Mouse (Mus musculus): ENCODE results near the gene Adar.
A peak's percentile ranks its signal among the peaks of the same experiment; 100 is the strongest.

Adar gene

DNA sequence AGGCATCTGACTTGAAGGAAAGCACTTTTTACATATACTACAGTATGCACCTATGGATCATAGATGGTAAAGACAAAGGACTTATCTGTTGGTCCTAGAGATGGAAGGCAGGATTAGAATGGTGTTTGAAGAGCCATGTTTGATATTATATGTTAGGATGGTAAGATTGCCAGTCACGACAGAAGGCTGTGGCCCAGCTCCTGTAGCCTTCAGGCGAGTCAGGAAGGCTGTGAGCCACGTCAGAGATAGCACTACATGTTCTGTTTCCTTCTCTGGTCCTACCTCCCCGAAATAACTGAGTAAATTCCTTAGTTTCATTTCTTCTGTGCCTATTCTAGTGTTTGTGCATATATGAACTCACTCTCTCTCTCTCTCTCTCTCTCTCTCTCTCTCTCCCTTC is 17.3 kb downstream of the Adar start:
- no peak for DNase-seq

DNA sequence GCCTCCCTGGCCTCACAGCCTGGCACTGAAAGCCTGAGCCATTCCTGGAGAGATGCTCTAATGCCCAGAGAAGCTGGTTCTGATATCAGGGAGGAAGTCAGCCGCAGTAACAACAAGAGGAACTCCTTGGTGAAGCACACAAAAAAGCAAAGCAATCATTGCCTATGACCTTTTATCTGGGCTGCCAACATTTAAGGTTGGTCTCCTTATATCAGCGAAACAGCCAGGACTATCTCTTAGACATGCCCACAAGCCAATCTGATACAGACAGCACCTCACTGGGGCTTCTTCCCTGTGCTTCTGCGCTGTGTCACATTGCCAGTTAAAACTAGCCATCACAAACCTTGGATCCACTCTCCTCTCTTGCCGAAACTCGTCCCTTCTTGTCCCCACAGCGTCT is 23.7 kb downstream of the Adar start:
- no peak for DNase-seq

DNA sequence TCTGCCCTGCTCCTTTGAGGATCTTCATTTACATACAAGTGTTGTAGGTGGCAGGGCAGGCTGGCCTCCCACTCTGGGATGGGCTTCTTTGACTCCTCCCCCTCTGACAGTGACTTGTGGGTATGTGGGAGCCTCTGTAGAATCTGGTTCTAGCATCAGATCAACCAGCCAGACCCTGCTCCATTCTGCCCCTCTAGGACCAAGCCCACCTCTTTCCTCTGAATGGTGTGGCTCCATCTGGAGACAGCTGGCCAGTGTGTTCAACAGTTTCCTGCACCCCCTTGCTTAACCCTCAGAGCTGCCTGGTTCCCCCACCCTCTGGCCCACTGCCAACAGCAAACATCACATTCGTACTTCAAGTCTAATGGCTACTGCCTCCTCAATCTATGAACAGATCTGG is 37.5 kb downstream of the Adar start:
- DNase-seq: no peak

DNA sequence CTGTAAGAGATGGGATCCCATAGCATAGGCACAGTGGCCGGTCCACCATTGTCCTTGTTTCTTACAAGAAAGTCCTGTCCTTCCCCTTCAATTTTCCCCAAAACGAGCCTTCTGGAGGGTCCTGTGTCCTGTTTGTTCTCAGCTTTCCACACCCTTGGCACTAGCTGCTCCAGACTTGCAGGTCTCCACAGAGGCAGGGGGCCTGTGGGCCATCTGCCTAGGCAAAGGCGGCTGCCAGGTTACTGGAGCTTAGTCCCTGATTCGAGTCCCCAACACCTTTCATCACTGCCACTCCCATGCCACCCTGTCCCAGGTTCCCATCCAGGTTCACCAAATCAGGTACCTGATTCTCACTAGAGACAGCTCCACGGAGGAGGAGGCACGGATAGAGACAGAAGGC is 40.5 kb downstream of the Adar start:
- no peak for DNase-seq

DNA sequence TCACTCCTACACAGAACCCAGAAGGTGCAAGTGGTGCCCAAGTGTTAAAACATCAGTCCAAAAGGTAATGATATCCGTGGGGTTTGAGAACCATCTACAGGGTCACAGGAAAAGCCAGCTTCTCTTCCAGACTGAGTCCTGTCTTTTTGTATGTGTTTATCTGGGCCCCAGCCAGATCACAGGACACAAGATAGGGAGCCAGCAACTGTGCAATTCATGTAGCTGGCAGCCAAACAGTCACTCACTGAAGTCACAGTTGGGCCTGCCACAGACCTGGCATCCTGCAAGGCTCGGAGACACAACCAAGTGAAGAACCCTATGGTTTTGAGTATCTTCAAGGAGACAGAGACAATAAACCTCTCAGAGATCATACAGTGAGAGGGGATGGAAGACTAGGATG is 43.0 kb downstream of the Adar start:
- DNase-seq: no peak

DNA sequence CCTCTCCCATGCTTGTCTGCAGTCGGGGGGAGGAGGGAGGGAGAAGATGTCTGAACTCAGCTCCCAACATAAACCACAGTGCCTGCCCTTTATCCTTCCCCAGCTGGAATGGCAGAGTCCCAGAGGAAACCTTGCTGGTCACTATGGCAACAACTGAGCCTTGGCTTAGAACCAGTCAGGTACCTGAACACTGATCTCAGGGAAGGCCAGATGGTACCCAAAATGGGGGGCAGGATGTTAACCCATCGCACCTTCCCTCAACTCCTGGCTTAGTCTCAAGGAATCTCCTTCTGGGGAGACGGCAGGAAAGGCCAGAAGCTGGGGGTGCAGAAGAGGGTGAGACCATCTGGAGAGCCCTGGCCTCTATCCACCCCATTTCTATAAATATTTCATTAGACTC is 45.0 kb downstream of the Adar start:
- no peak for DNase-seq

DNA sequence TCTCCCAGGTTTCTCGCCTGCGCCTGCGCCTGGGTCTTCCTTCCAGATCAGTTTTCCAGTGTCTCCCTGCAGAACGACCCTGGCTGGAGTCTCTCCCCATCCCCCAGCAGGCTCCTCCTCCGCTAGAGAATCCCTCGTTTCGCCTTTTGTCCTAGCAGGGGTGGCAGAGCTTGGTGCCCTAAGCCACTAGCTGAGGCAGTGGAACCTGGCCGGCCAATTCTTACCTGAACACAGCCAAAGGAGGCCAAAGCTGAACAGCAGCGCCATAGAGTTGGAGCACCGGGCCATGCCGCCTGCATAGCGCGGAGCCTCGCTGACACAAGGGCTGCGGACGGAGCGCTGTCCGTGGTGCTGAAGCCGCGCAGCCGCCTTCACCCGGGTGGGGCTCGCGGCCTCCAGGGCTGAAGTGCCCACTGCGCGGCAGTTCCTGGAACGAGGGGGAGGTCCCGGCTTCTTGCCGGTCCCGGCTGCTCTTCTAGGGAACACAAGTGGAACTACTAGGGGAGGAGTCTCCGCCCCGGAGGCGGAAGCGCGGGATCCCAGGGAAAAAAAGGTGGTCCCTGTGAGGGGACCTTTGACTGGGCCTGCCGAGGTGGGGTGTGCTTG is 49.4 kb downstream of the Adar start, which contains the start of gene Chrnb2:
Chrnb2 (minus strand) TSS at position 514 of the 606 bp plus-strand sequence.
- peak; percentile 82 to 86 for DNase-seq

DNA sequence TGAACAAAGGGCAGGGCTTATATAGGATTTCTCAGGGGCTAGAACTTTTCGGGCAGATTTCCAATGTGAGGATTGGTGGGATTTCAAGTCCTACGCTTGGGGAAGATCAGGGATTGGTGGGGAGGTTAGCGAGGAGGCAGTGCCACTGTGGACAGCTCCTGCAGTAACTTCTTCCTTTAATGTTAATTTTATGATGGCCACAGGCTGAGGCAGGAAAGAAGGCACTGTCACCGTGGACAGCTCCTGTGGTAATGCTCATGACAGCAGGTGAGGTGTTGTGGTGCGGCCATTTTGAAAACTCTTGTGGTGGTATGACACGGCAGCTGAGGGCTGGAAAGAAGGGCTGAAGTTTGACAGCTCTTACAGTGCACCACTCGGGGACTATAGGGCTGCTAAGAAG is 54.8 kb downstream of the Adar start:
- DNase-seq: no peak

DNA sequence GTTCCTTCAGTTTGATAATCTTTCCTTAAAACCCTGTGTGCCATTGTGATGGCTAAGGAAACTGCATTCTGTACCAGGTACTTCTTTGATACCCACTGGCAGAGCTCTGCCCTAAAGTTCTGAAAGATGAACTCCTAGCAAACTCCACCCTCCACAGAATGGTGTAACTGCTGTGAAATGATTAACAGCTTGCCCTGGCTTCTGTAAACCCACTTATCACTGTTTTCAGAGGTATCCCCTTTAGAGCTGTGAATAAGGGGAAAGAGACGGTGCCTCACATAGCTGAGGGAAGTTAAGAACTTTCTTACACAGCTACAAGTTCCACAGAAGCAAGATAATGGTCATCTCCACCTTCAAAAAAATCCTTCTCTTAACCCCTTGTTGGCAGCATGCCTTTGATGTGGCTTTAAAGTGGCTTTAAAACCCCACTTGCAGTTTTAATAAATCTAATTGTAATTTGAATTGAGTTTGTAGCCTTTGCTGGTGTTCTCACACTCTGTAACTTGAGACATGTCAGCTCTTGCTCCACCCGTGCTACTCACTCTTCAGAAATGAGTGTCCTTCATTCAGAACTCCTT is 55.7 kb downstream of the Adar start:
- DNase-seq: no peak

DNA sequence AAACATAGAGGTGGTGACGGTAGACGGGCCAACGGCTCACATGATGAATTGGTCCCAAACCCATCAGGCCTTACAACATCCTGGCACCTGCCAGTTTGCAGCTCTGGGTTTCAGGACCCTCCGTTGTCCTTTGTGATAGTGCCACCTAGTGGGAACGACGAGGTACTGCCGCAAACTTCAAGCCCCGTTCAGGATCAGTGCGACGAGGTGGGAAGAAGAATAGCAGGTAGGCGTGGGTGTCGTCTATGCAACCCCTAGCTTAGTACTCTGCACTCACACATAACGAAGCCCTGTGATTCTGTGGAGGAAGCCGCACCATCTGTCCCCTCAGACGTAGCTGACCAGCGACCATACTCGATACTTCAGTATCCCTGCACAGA is 57.8 kb downstream of the Adar start:
- peak; percentile 88 to 91 for DNase-seq

DNA sequence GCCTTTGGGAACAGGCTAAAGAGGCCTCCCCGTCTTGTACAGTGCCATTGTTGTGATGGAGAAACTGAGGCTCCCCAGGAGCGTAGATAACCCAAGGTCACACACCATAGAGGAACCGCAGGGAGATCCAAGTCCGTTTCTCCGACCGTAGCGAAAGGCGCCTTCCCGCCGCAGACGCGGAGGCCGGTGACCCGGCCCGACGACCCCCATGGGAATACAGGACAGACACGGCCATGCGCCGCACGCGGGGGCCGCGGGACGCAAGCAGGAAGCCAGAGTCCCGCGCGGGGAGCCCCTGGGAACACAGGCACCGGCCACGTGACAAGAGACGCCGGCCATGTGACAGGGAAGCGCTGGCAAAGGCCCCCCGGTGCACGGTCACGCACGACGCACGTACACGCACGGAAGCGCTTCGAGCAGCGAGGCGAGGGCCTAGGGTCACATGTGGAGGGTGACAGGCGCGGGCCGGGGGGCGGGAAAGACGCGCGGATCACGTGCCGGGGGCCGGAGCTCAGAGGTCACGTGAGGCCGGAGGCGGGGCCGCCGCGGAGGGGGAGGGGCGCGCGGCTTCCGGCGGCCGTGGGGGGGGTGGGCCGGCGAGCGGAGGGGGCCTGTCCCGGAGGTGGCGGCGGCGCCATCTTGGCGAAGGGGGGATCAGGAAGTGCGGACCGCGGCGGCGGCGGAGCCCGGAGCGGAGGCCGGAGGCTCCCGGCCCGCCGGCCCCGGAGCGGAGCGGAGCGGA is 58.3 kb downstream of the Adar start, which contains the start of gene Ube2q1:
Ube2q1 (plus strand) TSS at position 649 of the 742 bp plus-strand sequence.
- peak; percentile 97 for DNase-seq

DNA sequence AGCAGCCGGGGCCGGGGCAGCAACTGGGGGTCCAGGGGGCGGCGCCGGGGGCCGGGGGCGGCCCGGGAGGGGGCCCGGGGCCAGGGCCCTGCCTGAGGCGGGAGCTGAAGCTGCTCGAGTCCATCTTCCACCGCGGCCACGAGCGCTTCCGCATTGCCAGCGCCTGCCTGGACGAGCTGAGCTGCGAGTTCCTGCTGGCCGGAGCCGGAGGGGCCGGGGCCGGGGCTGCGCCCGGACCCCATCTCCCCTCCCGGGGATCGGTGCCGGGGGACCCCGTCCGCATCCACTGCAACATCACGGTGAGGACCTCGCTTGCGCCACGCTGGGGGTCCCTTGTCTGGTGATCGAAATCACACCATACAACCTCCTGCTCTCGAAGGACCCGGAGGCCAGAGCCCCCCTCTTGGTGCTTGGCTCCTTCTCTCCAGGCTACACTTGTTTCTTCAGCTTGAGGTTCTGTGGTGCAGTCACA is 59.0 kb downstream of the Adar start:
- peak in 1 of 2 experiments; percentile 49 for DNase-seq

DNA sequence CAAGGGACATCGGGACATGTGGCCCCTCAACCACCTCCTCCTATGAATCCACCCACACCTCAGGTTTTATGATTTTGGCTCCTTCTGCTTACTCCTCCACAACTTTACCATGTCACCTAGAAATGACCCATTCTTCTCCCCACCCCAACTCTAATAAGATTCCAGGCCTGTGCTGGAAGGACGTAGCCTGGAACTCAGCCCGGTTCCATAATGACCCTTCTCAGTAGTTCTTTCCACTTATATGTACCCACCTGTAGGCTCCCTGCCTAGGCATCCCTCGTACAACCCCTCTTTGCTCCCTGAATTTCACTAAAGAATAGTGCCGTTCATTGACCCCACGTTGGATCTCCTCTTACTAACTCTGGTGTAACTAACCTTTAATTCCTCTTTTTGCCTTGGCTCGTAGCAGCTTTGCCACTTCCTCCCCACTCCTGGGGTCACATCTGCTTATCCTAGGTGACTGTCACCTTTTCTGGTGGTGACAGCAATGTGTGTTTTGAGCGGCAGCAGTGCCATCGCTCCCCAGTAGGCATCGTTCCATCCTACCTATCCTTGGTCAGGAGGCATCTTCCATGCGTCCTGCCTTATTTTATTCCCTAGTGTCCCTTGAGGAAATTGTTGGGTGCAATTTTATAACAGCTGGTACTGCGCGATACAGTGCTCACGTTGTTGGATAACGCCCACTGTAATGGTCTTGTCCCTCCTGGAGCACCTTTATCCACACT is 59.6 kb downstream of the Adar start:
- DNase-seq: peak; percentile 52

DNA sequence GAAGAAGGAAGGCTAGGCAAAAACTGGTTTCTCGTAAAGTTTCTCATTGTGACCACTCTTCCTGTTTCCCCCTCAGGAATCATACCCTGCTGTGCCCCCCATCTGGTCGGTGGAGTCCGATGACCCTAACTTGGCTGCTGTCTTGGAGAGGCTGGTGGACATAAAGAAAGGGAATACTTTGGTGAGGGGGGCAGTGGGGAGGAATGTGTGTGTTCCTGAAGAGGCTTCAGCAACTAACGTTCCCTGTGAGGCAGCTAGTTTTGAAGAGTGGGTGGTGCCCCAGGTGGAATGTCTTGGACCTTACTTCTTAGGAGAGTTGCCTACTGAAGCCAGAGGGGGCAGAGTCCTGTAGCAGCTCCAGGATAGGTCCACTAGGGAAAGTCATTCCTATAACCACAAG is 61.2 kb downstream of the Adar start:
- no peak for DNase-seq

DNA sequence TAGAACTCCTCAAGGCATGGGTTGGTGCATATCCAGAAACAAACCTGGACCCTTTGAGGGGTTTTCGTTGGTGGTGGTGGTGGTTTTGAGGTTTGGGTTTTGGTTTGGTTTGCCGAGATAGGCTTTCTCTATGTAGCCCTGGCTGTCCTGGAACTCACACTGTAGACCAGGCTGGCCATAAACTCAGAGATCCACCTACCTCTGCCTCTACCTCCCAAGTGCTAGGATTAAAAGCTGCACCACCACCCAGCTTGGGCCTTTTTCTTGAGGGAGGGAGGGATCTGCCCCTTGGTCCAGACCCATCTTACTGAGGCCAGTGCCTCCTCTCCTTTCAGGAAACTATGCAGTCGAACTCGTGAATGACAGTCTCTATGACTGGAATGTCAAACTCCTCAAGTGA is 65.3 kb downstream of the Adar start:
- no peak for DNase-seq

DNA sequence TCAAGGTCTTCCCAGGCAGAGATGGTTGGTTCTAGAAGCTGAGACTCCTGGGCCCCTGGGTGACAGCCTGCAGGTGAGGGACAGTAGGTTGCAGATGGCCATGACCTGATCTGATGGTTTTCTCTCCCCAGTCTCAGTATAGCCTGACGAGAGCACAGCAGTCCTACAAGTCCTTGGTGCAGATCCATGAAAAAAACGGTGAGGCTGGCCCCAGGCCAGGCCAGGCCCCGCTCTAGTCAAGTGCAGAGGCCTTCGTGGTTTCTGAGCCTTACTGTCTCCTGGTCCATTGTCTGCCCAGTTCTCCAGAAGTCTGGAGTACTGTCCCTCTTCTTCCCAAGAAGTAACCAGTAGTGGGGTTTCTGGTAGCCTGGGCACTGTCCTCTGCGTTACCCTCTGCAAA is 66.8 kb downstream of the Adar start:
- DNase-seq: no peak

DNA sequence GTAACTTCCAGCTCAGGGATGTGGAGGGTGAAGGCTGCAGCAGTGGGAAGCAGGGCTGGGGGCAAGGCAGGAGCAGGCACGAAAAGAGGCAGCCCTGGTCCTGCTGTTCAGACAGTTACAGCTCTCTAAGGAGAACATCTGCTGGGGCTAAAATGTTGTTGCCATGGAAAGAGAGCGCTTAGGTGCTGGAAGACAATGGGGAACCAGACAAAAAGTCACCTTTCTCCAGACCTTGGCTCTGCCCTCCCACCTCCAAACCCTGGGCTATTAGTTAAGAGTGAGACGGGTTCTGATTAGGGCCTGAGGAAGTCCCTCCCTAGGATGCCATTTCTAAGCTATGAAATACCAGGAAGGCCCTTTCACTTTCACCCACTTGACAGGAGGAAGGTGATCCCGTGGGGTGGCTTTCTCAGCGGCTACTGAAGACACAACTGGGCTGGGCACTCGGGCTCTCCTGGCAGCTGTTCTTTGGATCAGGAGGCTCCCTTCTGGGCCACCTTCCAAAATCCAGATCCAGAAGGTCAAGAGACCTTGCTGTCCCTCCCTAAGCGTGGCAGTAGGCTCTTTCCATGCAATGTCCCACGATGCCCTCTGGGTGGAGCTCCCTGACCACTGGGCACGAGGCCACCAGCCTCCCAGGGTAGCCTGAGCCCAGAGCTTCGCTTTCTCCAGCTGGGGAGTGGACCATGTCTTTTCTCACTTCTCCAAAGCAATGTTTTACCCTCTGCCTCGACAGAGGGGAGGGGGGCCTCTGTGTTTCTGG is 70.3 kb downstream of the Adar start:
- DNase-seq: peak; percentile 60 to 63

DNA sequence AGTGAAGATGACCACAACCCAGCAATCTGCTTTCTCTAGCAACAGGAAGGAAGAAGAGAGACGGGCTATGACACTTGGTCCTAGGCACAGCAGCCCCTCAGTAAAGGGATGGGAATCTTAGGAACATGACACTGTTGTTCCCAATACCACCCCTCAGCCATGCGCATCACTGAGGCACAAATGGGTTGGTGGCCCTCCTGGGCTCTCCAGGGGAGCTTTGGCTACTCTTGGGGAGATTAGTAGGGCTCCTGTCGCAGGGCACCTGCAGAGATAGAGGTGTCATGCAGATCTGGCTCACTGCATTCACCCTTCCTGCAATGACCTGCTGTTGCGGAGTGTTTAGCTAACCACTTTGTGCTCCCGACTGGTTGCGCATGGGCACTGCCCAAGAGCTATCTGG is 71.5 kb downstream of the Adar start:
- DNase-seq: no peak

DNA sequence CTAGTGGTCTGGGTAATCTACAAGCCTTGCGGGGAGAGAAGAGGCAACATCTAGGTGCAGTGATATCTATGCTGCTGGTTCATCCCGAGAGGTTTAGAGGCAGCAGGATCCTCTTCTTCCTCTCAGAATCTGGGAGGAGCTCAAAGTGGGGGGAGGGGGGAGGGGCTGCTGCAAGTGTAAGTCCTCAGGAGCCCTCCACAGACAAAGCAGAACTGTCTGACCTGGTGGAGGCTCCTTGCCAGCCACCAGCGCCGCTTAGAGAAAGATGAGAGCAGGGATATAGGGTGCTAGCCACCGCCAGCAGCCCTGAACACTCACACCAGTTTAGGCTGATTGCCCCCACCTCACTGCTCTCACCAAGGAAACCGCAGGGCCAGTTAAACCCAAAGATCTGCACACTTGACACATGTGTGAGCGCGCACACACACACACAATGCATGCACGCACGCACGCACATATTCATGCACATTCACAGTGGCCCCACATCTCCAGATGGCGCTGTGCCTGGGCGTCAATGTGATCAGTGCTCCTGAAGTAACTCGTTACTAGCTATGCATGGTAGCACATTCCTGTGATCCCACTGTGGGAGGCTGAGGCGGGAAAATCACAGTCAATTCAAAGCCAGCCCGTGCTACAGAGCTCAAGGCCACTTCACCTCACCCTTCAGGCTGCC is 74.0 kb downstream of the Adar start:
- DNase-seq: no peak

DNA sequence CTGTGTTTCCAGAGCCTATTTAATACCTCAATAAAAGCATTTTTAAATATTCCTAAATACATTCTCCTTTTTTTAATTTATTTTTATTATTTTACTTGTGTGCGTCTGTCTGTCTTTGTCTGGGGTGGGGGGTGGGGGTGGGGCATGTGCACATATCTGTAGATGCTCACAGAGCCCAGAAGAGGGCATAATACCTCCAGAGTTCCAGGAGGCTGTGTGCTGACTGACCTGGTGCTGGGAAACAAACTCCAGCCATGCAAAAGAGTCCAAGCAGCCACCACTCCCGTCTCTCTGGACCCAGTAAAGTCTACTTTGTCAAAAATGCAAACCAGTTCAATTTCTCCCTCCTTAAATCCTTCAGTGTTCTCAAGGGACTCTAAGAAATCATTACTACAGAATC is 79.8 kb downstream of the Adar start:
- DNase-seq: no peak

DNA sequence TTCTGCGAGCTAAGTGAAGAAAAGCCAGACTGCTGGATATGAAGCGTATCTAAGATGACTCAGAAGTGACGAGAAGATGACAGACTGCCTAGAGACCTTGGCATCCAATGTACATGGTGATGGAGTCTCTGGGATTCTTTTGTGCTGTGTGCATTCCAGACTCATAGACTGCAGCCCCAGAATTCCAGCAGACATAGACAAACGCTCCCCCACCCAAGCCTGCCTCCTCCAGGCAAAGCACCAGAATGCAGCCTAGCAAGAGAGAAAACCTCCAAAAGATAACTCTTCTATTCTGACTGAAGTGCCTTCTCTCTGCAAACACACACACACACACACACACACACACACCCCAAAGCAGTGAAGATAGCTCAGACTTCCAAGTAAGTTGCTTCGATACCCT is 80.9 kb downstream of the Adar start:
- DNase-seq: no peak

DNA sequence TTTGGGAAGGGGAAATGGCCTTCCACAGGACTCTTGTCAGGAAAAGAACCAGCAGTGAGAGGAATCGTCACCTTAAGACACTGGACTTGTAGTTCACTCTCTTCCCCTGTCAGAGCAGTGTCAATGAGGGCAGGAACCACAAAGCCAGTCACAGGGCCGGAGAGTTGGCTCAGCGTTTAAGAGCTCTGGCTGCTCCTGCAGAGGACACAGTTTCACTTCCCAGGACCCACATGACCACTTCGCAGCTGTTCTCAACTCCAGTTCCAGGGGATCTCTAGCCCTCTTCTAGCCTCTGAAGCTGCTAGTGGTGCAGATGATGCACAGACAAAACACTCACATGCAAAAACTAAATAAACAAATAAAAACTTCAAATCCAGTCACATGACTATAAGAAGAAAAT is 81.5 kb downstream of the Adar start:
- peak in 1 of 2 experiments; percentile 29 for DNase-seq

Measured in B cell, adult 2 months (primary cell).